ENCODE assay signal across 8 mouse cellular contexts in the genomic region with DNA sequence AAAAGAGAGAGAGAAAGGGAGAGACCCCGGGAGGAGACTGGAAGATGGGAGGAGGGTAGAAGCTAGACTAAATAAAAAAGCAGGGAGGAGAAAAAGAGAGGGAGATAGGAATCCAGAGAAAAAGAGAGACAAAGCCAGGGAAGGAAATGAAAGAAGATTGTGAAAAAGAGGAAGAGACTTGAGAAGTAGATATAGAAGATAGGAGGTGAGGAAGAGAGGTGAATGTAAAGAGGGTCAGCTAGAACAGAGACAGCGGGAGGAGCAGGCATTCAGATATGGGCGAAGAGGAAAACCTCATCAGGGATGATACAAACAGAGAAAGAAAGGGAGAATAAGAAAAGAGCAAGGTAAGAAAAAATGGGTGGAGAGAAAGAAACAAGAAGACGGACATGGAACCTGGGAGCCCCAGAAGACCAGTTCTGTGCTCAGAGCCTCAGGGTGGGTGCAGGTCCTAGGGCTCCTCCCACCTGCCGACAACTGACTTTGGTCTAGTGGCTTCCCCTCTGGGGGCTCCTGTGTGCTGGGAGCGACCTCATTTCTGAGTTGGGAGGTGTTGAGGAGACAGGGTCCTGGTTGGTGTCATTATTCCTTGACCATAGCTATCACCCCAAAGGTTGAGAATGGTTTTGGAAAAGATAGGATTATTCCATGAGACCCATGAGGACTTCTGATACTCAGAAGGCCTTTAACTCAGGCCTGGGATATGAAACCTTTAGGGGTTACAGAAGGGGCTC. TPM values are rescaled to one million over a fixed set of nuclear protein-coding genes. Genes with fewer than 3 reads are reported as not detected.
DNase-seq lines count a peak whose midpoint lies in the region; ATAC-seq and TF ChIP-seq lines count a peak whose summit lies in the region.

No protein-coding gene starts in this region.

- H3K36me3 ChIP-seq in heart, adult 2 months (ENCODE audit: control insufficient read depth, insufficient read depth, low read length), result peaks cover 6% of the 10 kb centered on the region; the same call in 1 of the 2 replicates
- peaks cover 35% of the 10 kb centered on the region for H3K36me3 ChIP-seq in E14TG2a.4 (ENCODE audit: insufficient read depth, low read length)
- H3K36me3 ChIP-seq in embryonic facial prominence, embryonic 14.5 days (ENCODE audit: control insufficient read depth, insufficient read depth, low read length), result peaks cover 37% of the 10 kb centered on the region

- H3K4me1 ChIP-seq in heart, adult 2 months (ENCODE audit: control insufficient read depth, insufficient read depth, low read length), result no peaks in the 10 kb centered on the region
- H3K4me1 ChIP-seq in E14TG2a.4 (replicated peaks; ENCODE audit: low read depth, low read length), result peaks cover 56% of the 10 kb centered on the region
- peaks cover 26% of the 10 kb centered on the region for H3K4me1 ChIP-seq in embryonic facial prominence, embryonic 14.5 days (ENCODE audit: control insufficient read depth, insufficient read depth, low read length)
- H3K4me1 ChIP-seq in olfactory bulb, adult 2 months (ENCODE audit: control insufficient read depth, insufficient read depth, low read length), result peaks cover 17% of the 10 kb centered on the region

- peak in 1 of 2 experiments; percentile 24 for DNase-seq in heart, adult 2 months
- DNase-seq in heart, adult 8-10 months (ENCODE audit: low spot score), result no peak
- peak; percentile 40 for DNase-seq in embryonic facial prominence, embryonic 14.5 days (ENCODE audit: low spot score)
- peak; percentile 33 to 47 for DNase-seq in kidney, postnatal 4 days
- DNase-seq in layer of hippocampus, adult 9-11 months, result no peak
- no peak for DNase-seq in layer of hippocampus, adult 9-10 months (ENCODE audit: low spot score)

- H3K4me3 ChIP-seq in heart, adult 2 months, result peak overlapping the region; percentile 82
- H3K4me3 ChIP-seq in E14TG2a.4 (replicated peaks; ENCODE audit: low read length), result peak overlapping the region; percentile 87
- peak overlapping the region; percentile 77 for H3K4me3 ChIP-seq in embryonic facial prominence, embryonic 14.5 days (ENCODE audit: low read depth, low read length)
- H3K4me3 ChIP-seq in olfactory bulb, adult 2 months (ENCODE audit: insufficient read depth, low read depth, low read length), result peak overlapping the region; percentile 100

- intact Hi-C loops in heart, adult 2 months (cut with DNase I), result loop anchor here (1.0 kb wide), 1 partner anchor 8 kb away; no protein-coding TSS in a partner anchor

- WGBS in heart, adult 2 months, result 19% methylated on average over 6 of the region's 6 CpGs
- WGBS in embryonic facial prominence, embryonic 14.5 days, result 2% methylated on average over 6 of the region's 6 CpGs
- 4% methylated on average over 6 of the region's 6 CpGs for WGBS in olfactory bulb, adult 2 months

- no peak for ATAC-seq in embryonic facial prominence, embryonic 14.5 days (ENCODE audit: low read depth)

- H3K9ac ChIP-seq in heart, adult 2 months (ENCODE audit: low read depth, low read length), result peak overlapping the region; percentile 50
- H3K9ac ChIP-seq in embryonic facial prominence, embryonic 14.5 days (ENCODE audit: low read depth, low read length), result peak overlapping the region; percentile 87

- peak overlapping the region; percentile 88 for H3K4me2 ChIP-seq in embryonic facial prominence, embryonic 14.5 days (ENCODE audit: low read depth, low read length)

- no peak for TF ChIP-seq CTCF in heart, adult 2 months (IDR thresholded peaks at IDR 0.05)
- no peak for TF ChIP-seq CTCF in E14TG2a.4 (conservative IDR thresholded peaks at IDR 0.05; ENCODE audit: low read length)
- TF ChIP-seq CTCF in olfactory bulb, adult 2 months (IDR thresholded peaks at IDR 0.05; ENCODE audit: insufficient read depth, low read depth, low read length), result no peak

- no peak for TF ChIP-seq EP300 in heart, adult 2 months (IDR thresholded peaks at IDR 0.05; ENCODE audit: insufficient read depth, low read depth, low read length)

- H3K79me2 ChIP-seq in heart, adult 2 months (replicated peaks; ENCODE audit: control insufficient read depth, insufficient read depth, low read length), result no peaks in the 10 kb centered on the region

- H3K27ac ChIP-seq in heart, adult 2 months, result peak overlapping the region; percentile 98
- H3K27ac ChIP-seq in embryonic facial prominence, embryonic 14.5 days (replicated peaks; ENCODE audit: low read depth, low read length), result peak overlapping the region; percentile 100
- H3K27ac ChIP-seq in olfactory bulb, adult 2 months (ENCODE audit: insufficient read depth, low read depth, low read length), result peak overlapping the region; percentile 59

- H3K9me3 ChIP-seq in E14TG2a.4 (ENCODE audit: low read length), result no peaks in the 10 kb centered on the region
- H3K9me3 ChIP-seq in embryonic facial prominence, embryonic 14.5 days (ENCODE audit: control insufficient read depth, low read length), result no peaks in the 10 kb centered on the region

- no peak for TF ChIP-seq POLR2A in heart, adult 2 months (IDR thresholded peaks at IDR 0.05; ENCODE audit: insufficient read depth, low read depth, low read length)
- no peak for TF ChIP-seq POLR2A in olfactory bulb, adult 2 months (IDR thresholded peaks at IDR 0.05; ENCODE audit: insufficient read depth, low read depth, low read length)

- no peaks in the 10 kb centered on the region for H3K27me3 ChIP-seq in heart, adult 2 months (ENCODE audit: control insufficient read depth, insufficient read depth, low read length)
- no peaks in the 10 kb centered on the region for H3K27me3 ChIP-seq in E14TG2a.4 (ENCODE audit: insufficient read depth, low read length)
- no peaks in the 10 kb centered on the region for H3K27me3 ChIP-seq in embryonic facial prominence, embryonic 14.5 days (replicated peaks; ENCODE audit: control insufficient read depth, insufficient read depth, low read length)

RNA-seq across cellular contexts. Expression of a gene that starts 2.3 kb away (rescaled TPM):
- 10 to 100 TPM in 1 of 2 experiments, 1 to 10 TPM in 1; 9.2 to 15.3 TPM for total RNA-seq in heart, adult 2 months (2021)
- polyA plus RNA-seq in heart, adult 2 months (2012; rRNA removed), result 17.8 and 19.3 TPM in 2 replicates
- total RNA-seq in heart, adult 8-10 months (2022), result 10 to 100 TPM in 2 of 4 experiments, 1 to 10 TPM in 2; 8.9 to 14.9 (median 10.6) TPM
- polyA plus RNA-seq in embryonic facial prominence, embryonic 14.5 days (2014; fragmentation: Nextera tagmentation; extraction: Ambion mirVana), result 15.6 and 20.3 TPM in 2 replicates
- polyA plus RNA-seq in olfactory bulb, adult 2 months (2012; ENCODE audit: insufficient read depth, insufficient read length, low replicate concordance, missing spikeins), result not detected in 2 replicates

RNA-seq across cellular contexts. Expression of a gene that starts 25.8 kb away (rescaled TPM):
- under 1 TPM; 0.18 to 0.25 TPM for total RNA-seq in heart, adult 2 months (2021)
- 0.64 and 0.80 TPM in 2 replicates for polyA plus RNA-seq in heart, adult 2 months (2012; rRNA removed)
- under 1 TPM in 3 of 4 experiments, not detected in 1; 0.57 to 0.97 (median 0.75) TPM for total RNA-seq in heart, adult 8-10 months (2022)
- polyA plus RNA-seq in embryonic facial prominence, embryonic 14.5 days (2014; fragmentation: Nextera tagmentation; extraction: Ambion mirVana), result 1.0 and 1.7 TPM in 2 replicates
- polyA plus RNA-seq in olfactory bulb, adult 2 months (2012; ENCODE audit: insufficient read depth, insufficient read length, low replicate concordance, missing spikeins), result not detected in 2 replicates

RNA-seq across cellular contexts. Expression of a gene that starts 54.5 kb away (rescaled TPM):
- total RNA-seq in heart, adult 2 months (2021), result not detected
- polyA plus RNA-seq in heart, adult 2 months (2012; rRNA removed), result 0.53 and 0.66 TPM in 2 replicates
- not detected for total RNA-seq in heart, adult 8-10 months (2022)
- polyA plus RNA-seq in embryonic facial prominence, embryonic 14.5 days (2014; fragmentation: Nextera tagmentation; extraction: Ambion mirVana), result 0.30 and 0.89 TPM in 2 replicates
- not detected in 2 replicates for polyA plus RNA-seq in olfactory bulb, adult 2 months (2012; ENCODE audit: insufficient read depth, insufficient read length, low replicate concordance, missing spikeins)

RNA-seq across cellular contexts. Expression of a gene that starts 58.4 kb away (rescaled TPM):
- total RNA-seq in heart, adult 2 months (2021), result under 1 TPM in 1 of 2 experiments, not detected in 1; 0.39 TPM
- 0.29 and 0.49 TPM in 2 replicates for polyA plus RNA-seq in heart, adult 2 months (2012; rRNA removed)
- total RNA-seq in heart, adult 8-10 months (2022), result under 1 TPM in 2 of 4 experiments, not detected in 2; 0.32 to 0.38 TPM
- 0.34 and 1.1 TPM in 2 replicates for polyA plus RNA-seq in embryonic facial prominence, embryonic 14.5 days (2014; fragmentation: Nextera tagmentation; extraction: Ambion mirVana)
- polyA plus RNA-seq in olfactory bulb, adult 2 months (2012; ENCODE audit: insufficient read depth, insufficient read length, low replicate concordance, missing spikeins), result not detected in 2 replicates

RNA-seq across cellular contexts. Expression of a gene that starts 58.4 kb away (rescaled TPM):
- not detected for total RNA-seq in heart, adult 2 months (2021)
- not detected in 2 replicates for polyA plus RNA-seq in heart, adult 2 months (2012; rRNA removed)
- total RNA-seq in heart, adult 8-10 months (2022), result not detected
- not detected in 2 replicates for polyA plus RNA-seq in embryonic facial prominence, embryonic 14.5 days (2014; fragmentation: Nextera tagmentation; extraction: Ambion mirVana)
- not detected in 2 replicates for polyA plus RNA-seq in olfactory bulb, adult 2 months (2012; ENCODE audit: insufficient read depth, insufficient read length, low replicate concordance, missing spikeins)

Comparison
In these comparisons a context has a peak if more than half of its experiments do, and no peak if none do; other contexts are left out.
1. DNase-seq: peak in embryonic facial prominence, embryonic 14.5 days (single experiment) and kidney, postnatal 4 days (2 of 2); none in heart, adult 8-10 months (single experiment), layer of hippocampus, adult 9-11 months (single experiment) and layer of hippocampus, adult 9-10 months (single experiment).
2. Peak in every context shown above with its lines, with median percentiles within 50 percentile points of each other: H3K27ac ChIP-seq and H3K4me3 ChIP-seq.